Mouse (Mus musculus) lung, adult 2 months (tissue): ENCODE measurements around the gene St7.

Experiments used
- CTCF ChIP-seq: fragments of 200-500 bp; IDR thresholded peaks from 2 replicates; pipeline ENCODE4 v1.5.1; 2011; ENCODE audit warnings: mild to moderate bottlenecking, low read length, control low read depth; ENCODE audit not compliant: insufficient read depth
- POLR2A ChIP-seq: fragments of 200-500 bp; IDR thresholded peaks from 2 replicates; pipeline ENCODE4 v1.6.1; 2011; ENCODE audit warnings: low read depth, mild to moderate bottlenecking, control low read depth, low read length, borderline replicate concordance; ENCODE audit errors: extremely low read depth

DNA sequence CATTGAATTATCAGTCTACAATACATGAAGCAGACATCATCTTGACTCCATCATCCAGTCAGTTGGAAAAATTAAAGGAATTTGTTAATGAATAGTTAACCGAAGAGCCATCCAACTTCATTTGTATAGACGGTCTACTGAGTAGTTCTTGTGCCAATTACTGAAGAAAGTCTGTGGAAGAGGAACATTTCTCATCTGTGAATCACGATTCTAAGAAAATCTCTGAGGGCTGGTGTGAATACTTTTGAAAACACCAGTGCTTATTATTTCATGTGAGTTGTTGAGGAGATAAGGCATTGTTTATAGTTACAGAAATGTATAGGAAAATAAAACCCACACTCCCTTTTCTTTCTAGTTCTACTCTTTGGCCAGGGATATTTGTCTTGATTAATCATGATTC lies 286.1 kb downstream of the St7 start:
- TF ChIP-seq CTCF: no peak
- TF ChIP-seq POLR2A: no peak
